14 mouse cellular contexts compared by ENCODE assay signal in genomic region chr1:70165343-70166158, GRCm38 (mm10).
DNase-seq lines count a peak whose midpoint lies in the region.
"Had no signal": no experiment of that assay in that cellular context is flagged by ENCODE, and none has a peak within 500 bp of the region (broad histone marks: within the 10 kb centered on the region; RNA-seq: fewer than 3 reads in every experiment).

No protein-coding gene starts in this region.

- peak; percentile 12 to 21 for DNase-seq in cerebellum, postnatal 10 days
- no peak for DNase-seq in cerebellum, adult 18-20 months
- DNase-seq in left cerebral cortex, postnatal 4 days, result peak; percentile 18
- no peak for DNase-seq in left cerebral cortex, adult 9 months (ENCODE audit: low spot score in 2 of 2)
- DNase-seq in 3T3-L1 (ENCODE audit: low read depth, low spot score), result peak; percentile 77
- peak; percentile 14 for DNase-seq in adrenal gland, postnatal 25 days
- no peak for DNase-seq in ovary, postnatal 10 days (ENCODE audit: low spot score)
- DNase-seq in layer of hippocampus, postnatal 36 days, result no peak
- DNase-seq: B cell, adult 2 months; cerebellum, postnatal 25 days; gastrocnemius, postnatal 10 days; liver, embryonic 13.5 days; right cerebral cortex, postnatal 14 days; thymus, adult 2 months had no signal

- intact Hi-C loops in left cerebral cortex, postnatal 4 days (cut with DNase I), result no loop called here

Comparison
In these comparisons a context has a peak if more than half of its experiments do, and no peak if none do; other contexts are left out.
1. DNase-seq: peak in cerebellum, postnatal 10 days (2 of 2), left cerebral cortex, postnatal 4 days (single experiment), 3T3-L1 (single experiment) and adrenal gland, postnatal 25 days (single experiment); none in cerebellum, adult 18-20 months (0 of 2), left cerebral cortex, adult 9 months (0 of 2), ovary, postnatal 10 days (single experiment) and layer of hippocampus, postnatal 36 days (0 of 2).